Mouse (Mus musculus) midbrain, postnatal 0 days (tissue): ENCODE measurements at regions not wholly inside any gene's neighbourhood (a gene's known extent, or its start where the extent isn't known, plus 50 kb on each side); places are given as distances from the start of the nearest gene placed in this dataset.

Experiments
- ATAC-seq: fragments of 200-750 bp; cut with Nextera tagmentation; 2 replicates; pipeline ENCODE4 v1.8.0; 2017; ENCODE audit warnings: moderate number of reproducible peaks, mild to moderate bottlenecking, moderate TSS enrichment, moderate library complexity; ENCODE audit not compliant: low FRiP score
- DNase-seq: peaks from one replicate; pipeline ENCODE4 v3.0.0-alpha.2; 2015; ENCODE audit warnings: low spot score
- H3K27ac ChIP-seq: fragments of 300-500 bp; sonication (generic); 2 replicates; pipeline ENCODE4 v1.5.1; 2014; ENCODE audit warnings: low read depth, mild to moderate bottlenecking, low read length, mixed read lengths
- H3K27me3 ChIP-seq: fragments of 300-500 bp; sonication (generic); 2 replicates; pipeline ENCODE4 v1.6.1; 2014; ENCODE audit warnings: low read length, control low read depth, mixed read lengths; ENCODE audit not compliant: insufficient read depth
- H3K36me3 ChIP-seq: fragments of 300-500 bp; sonication (generic); 2 replicates; pipeline ENCODE4 v1.6.1; 2014; ENCODE audit warnings: low read length, control low read depth, mixed read lengths; ENCODE audit not compliant: insufficient read depth
- H3K4me1 ChIP-seq: fragments of 300-500 bp; sonication (generic); 2 replicates; pipeline ENCODE4 v1.6.1; 2014; ENCODE audit warnings: mild to moderate bottlenecking, control low read depth, antibody characterized with exemption, low read length, mixed read lengths; ENCODE audit not compliant: insufficient read depth
- H3K4me2 ChIP-seq: fragments of 300-500 bp; sonication (generic); 2 replicates; pipeline ENCODE4 v1.6.1; 2014; ENCODE audit warnings: low read depth, mild to moderate bottlenecking, low read length, mixed read lengths; ENCODE audit not compliant: poor library complexity, severe bottlenecking
- H3K4me3 ChIP-seq: fragments of 300-500 bp; sonication (generic); 2 replicates; pipeline ENCODE4 v1.5.1; 2014; ENCODE audit warnings: low read depth, mild to moderate bottlenecking, low read length, moderate library complexity
- H3K9ac ChIP-seq: fragments of 300-500 bp; sonication (generic); replicated peaks from 2 replicates; pipeline ENCODE4 v1.6.1; 2014; ENCODE audit warnings: mild to moderate bottlenecking, low read length, moderate library complexity, mixed read lengths; ENCODE audit not compliant: poor library complexity, severe bottlenecking
- H3K9me3 ChIP-seq: fragments of 300-500 bp; sonication (generic); 2 replicates; pipeline ENCODE4 v1.6.1; 2016; ENCODE audit warnings: low read length, control low read depth
- CTCF ChIP-seq: IDR thresholded peaks from 2 replicates; pipeline ENCODE4 v1.5.1; 2016; ENCODE audit warnings: antibody characterized with exemption, mild to moderate bottlenecking
- WGBS: fragments of 180-500 bp; shearing (Covaris S2); extraction: QIAGEN DNeasy Blood & Tissue Kit; methylation state at CpG from one replicate; pipeline ENCODE4 v1.1.7; 2014; 5-methylcytosine and 5-hydroxymethylcytosine counted together

DNA sequence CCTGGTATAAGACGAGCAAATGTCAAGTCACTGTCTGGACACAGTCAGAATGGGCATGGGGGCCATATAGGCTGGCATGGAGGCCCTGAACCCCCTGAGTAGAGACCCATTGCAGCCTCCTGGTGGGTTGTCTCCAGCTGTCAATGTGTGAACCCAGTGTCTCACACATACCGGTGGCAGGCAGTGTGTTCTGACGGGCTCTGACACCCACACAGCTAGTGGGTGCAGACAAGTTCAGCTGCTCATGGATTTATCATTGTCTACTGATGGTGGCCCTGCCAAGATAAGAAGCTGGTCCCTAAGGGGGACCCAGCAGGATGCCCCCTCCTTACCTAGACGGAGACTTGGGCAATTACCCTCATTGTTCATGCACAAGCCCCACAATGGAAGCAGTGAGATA lies 280.8 kb downstream of the CK137956 start:
- Histone ChIP-seq H3K27ac (no peak overlapping the region), H3K4me2 (no peak overlapping the region), H3K9me3 (no peaks in the 10 kb centered on the region), H3K9ac (no peak overlapping the region), H3K27me3 (no peaks in the 10 kb centered on the region), H3K36me3 (no peaks in the 10 kb centered on the region), H3K4me1 (no peaks in the 10 kb centered on the region), H3K4me3 (no peak overlapping the region)
- 45% methylated on average over 4 of the region's 4 CpGs for whole genome bisulfite sequencing
- ATAC-seq (no peak), DNase-seq (no peak)
- no peak for TF ChIP-seq CTCF

DNA sequence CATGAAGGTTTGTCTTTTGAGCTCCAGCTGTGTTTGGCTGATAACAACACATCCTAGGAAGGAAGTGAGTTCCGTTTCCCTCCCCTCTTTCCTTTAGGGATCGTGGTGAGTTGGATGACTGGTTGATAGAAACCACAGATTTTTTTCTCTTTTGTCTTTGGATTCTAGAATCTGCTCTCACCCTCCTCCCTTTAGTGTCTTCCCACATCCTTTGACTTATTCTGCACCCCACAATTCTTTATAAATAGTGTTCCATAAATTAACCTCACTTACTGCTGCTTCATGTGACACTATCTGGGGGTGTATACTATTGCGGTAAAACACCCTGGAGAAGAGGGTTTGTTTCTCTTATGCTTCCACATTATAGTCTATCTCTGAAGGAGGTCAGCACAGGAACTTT lies 285.7 kb downstream of the CK137956 start:
- ATAC-seq (no peak), DNase-seq (no peak)
- 77% methylated on average over 3 of the region's 3 CpGs for WGBS
- no peak overlapping the region for H3K4me3 ChIP-seq
- no peaks in the 10 kb centered on the region for H3K27me3 ChIP-seq
- no peaks in the 10 kb centered on the region for H3K4me1 ChIP-seq
- H3K9ac ChIP-seq: no peak overlapping the region
- no peaks in the 10 kb centered on the region for H3K36me3 ChIP-seq
- no peak for TF ChIP-seq CTCF
- no peak overlapping the region for H3K27ac ChIP-seq
- no peaks in the 10 kb centered on the region for H3K9me3 ChIP-seq
- H3K4me2 ChIP-seq: no peak overlapping the region

- H3K4me3 ChIP-seq: no peak overlapping the region
Measured at GRCm38 (mm10) chr4:127679391-127679790, 291.4 kb downstream of the CK137956 start.

DNA sequence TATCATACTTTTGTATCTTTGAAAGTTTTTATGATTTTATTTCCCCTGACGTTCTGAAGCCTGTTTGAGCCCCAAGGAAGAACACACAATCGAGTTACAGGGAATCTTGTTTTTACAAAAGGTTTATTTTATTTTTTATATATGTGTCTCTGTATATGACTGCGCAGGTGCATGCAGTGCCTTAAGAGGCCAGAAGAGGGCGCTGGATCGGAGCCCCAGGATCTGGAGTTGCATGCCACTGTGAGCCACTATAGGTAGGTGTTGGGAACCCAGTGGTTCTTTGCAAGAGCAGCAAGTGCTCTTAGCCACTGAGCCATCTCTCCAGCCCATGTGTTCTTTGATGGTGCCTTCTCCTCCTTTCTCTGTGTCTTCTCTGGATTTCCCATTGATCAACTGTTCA lies 292.3 kb downstream of the CK137956 start:
- H3K27ac ChIP-seq: no peak overlapping the region
- no peak overlapping the region for H3K4me2 ChIP-seq
- no peaks in the 10 kb centered on the region for H3K9me3 ChIP-seq
- ATAC-seq (no peak), DNase-seq (no peak)
- no peaks in the 10 kb centered on the region for H3K27me3 ChIP-seq
- no peaks in the 10 kb centered on the region for H3K36me3 ChIP-seq
- TF ChIP-seq CTCF: peak; percentile 50
- H3K4me3 ChIP-seq: no peak overlapping the region
- H3K9ac ChIP-seq: no peak overlapping the region
- WGBS: 60% methylated on average over 5 of the region's 5 CpGs
- H3K4me1 ChIP-seq: 0 out of 2 replicates have a peak, but pooled peaks cover 3% of the 10 kb centered on the region

More at GRCm38 (mm10) chr4:127679391-127679790, 291.4 kb downstream of the CK137956 start:
- ATAC-seq: no peak
- no peak overlapping the region for H3K9ac ChIP-seq
- H3K4me1 ChIP-seq: 0 out of 2 replicates have a peak, but pooled peaks cover 3% of the 10 kb centered on the region
- H3K4me2 ChIP-seq: no peak overlapping the region
- H3K27ac ChIP-seq: no peak overlapping the region
- DNase-seq: no peak
- no peak for TF ChIP-seq CTCF
- H3K27me3 ChIP-seq: no peaks in the 10 kb centered on the region
- 41% methylated on average over 4 of the region's 4 CpGs for WGBS
- no peaks in the 10 kb centered on the region for H3K36me3 ChIP-seq
- H3K9me3 ChIP-seq: no peaks in the 10 kb centered on the region

DNA sequence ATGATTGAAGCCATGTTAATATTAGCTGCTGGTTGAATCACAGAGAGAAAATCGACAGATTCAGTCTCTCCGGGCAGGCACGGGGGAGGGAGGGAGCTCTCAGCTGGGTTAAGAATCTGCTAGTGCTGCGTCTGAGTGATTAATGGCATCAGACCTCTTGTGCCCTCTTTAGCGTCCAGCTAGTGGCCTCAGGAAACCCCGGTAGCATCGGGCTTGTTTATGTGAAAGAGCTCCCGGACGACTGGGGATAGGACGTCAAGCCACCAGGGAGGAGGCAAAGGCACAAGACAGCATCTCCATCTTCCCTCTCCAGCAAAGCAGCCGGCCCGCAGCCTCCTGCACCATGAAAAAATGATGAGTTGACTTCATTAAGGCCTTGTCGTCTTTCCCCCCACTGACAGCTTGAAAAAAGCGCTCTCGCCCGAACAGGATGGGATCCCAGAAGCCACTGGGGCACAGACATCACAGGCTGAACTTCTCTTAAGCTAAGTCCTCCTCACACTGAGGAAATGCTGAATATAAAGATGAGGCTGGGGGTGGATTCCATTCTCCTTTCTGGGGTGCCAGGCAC lies 294.9 kb downstream of the CK137956 start:
- H3K36me3 ChIP-seq: no peaks in the 10 kb centered on the region
- H3K4me3 ChIP-seq: no peak overlapping the region
- H3K4me1 ChIP-seq: 0 out of 2 replicates have a peak, but pooled peaks cover 3% of the 10 kb centered on the region
- H3K9me3 ChIP-seq: no peaks in the 10 kb centered on the region
- H3K4me2 ChIP-seq: no peak overlapping the region
- H3K9ac ChIP-seq: no peak overlapping the region; the same call in 1 of the 2 replicates
- DNase-seq: no peak
- H3K27ac ChIP-seq: peak overlapping the region; percentile 47; the same call in 1 of the 2 replicates
- no peak for TF ChIP-seq CTCF
- no peak for ATAC-seq
- 42% methylated on average over 16 of the region's 16 CpGs for WGBS
- no peaks in the 10 kb centered on the region for H3K27me3 ChIP-seq

- Histone ChIP-seq H3K9me3 (no peaks in the 10 kb centered on the region), H3K4me3 (no peak overlapping the region), H3K4me2 (no peak overlapping the region), H3K36me3 (no peaks in the 10 kb centered on the region), H3K27ac (no peak overlapping the region), H3K27me3 (no peaks in the 10 kb centered on the region), H3K4me1 (no peaks in the 10 kb centered on the region), H3K9ac (no peak overlapping the region)
- 100% methylated on average over 1 of the region's 1 CpGs for WGBS
- TF ChIP-seq CTCF: no peak
- no peak for ATAC-seq
- no peak for DNase-seq
Measured at GRCm38 (mm10) chr4:127659950-127660349, 302.0 kb upstream of the Gjb5 start.
